Mouse (Mus musculus) stomach, embryonic 16.5 days (tissue): ENCODE results near the gene Mtrf1. TPM values are rescaled to one million over a fixed set of nuclear protein-coding genes. Genes with fewer than 3 reads are reported as not detected.
"Not testable (repeated sequence)": the region's sequence is repeated elsewhere in the genome, so short reads cannot be mapped to it uniquely, and the experiment has no call there.

ENCODE experiments used
- ATAC-seq: fragments of 200-750 bp; cut with Nextera tagmentation; 2 replicates; pipeline ENCODE4 v1.8.0; 2017; ENCODE audit warnings: moderate number of reproducible peaks, moderate TSS enrichment; ENCODE audit not compliant: insufficient read depth, low FRiP score
- H3K27ac ChIP-seq: fragments of 300-500 bp; sonication (generic); 2 replicates; pipeline ENCODE4 v1.5.1; 2014; ENCODE audit warnings: low read length
- H3K27me3 ChIP-seq: fragments of 300-500 bp; sonication (generic); 2 replicates; pipeline ENCODE4 v1.6.1; 2014; ENCODE audit warnings: low read length, control low read depth, mixed read lengths; ENCODE audit not compliant: control insufficient read depth, insufficient read depth
- H3K36me3 ChIP-seq: fragments of 300-500 bp; sonication (generic); 2 replicates; pipeline ENCODE4 v1.6.1; 2014; ENCODE audit warnings: low read length; ENCODE audit not compliant: control insufficient read depth, insufficient read depth
- H3K4me1 ChIP-seq: fragments of 300-500 bp; sonication (generic); 2 replicates; pipeline ENCODE4 v1.6.1; 2014; ENCODE audit warnings: low read length, control low read depth, mixed read lengths; ENCODE audit not compliant: control insufficient read depth, insufficient read depth
- H3K4me2 ChIP-seq: fragments of 300-500 bp; sonication (generic); 2 replicates; pipeline ENCODE4 v1.6.1; 2014; ENCODE audit warnings: low read depth, low read length, mixed read lengths
- H3K4me3 ChIP-seq: fragments of 300-500 bp; sonication (generic); replicated peaks from 2 replicates; pipeline ENCODE4 v1.5.1; 2014; ENCODE audit warnings: mild to moderate bottlenecking, low read length
- H3K9ac ChIP-seq: fragments of 300-500 bp; sonication (generic); 2 replicates; pipeline ENCODE4 v1.6.1; 2014; ENCODE audit warnings: low read length
- H3K9me3 ChIP-seq: fragments of 300-500 bp; sonication (generic); replicated peaks from 2 replicates; pipeline ENCODE4 v1.6.1; 2016; ENCODE audit warnings: low read length, control low read depth; ENCODE audit not compliant: control insufficient read depth
- WGBS: fragments of 180-500 bp; shearing (Covaris S2); extraction: QIAGEN DNeasy Blood & Tissue Kit; methylation state at CpG from one replicate; pipeline ENCODE4 v1.1.7; 2014; 5-methylcytosine and 5-hydroxymethylcytosine counted together
- polyA plus RNA-seq: library from polyadenylated mRNA; unstranded; fragments of >200 nt; fragmentation: Nextera tagmentation; extraction: Ambion mirVana; gene quantifications from 2 replicates; pipeline ENCODE4 v1.2.1, GENCODE M21; 2015

Mtrf1 gene
- polyA plus RNA-seq, 1 experiment from 2014 or later, result 9.8 TPM

GRCm38 (mm10) chr14:79394564-79394963, 3.0 kb upstream of the Mtrf1 start:
- no peak for ATAC-seq
- no peak overlapping the region for H3K27ac ChIP-seq
- H3K4me2 ChIP-seq, result no peak overlapping the region
- H3K27me3 ChIP-seq, result no peaks in the 10 kb centered on the region
- H3K36me3 ChIP-seq, result no peaks in the 10 kb centered on the region
- no peak overlapping the region for H3K9ac ChIP-seq
- H3K4me3 ChIP-seq, result no peak overlapping the region
- peaks cover 5% of the 10 kb centered on the region; the same call in 1 of the 2 replicates for H3K4me1 ChIP-seq
- no peaks in the 10 kb centered on the region for H3K9me3 ChIP-seq

GRCm38 (mm10) chr14:79407641-79408040, 10.1 kb downstream of the Mtrf1 start:
- H3K27me3 ChIP-seq, result no peaks in the 10 kb centered on the region
- H3K4me3 ChIP-seq, result no peak overlapping the region
- no peaks in the 10 kb centered on the region for H3K4me1 ChIP-seq
- H3K27ac ChIP-seq, result no peak overlapping the region
- no peak overlapping the region for H3K4me2 ChIP-seq
- H3K9me3 ChIP-seq, result no peaks in the 10 kb centered on the region
- peaks cover 2% of the 10 kb centered on the region; the same call in 1 of the 2 replicates for H3K36me3 ChIP-seq
- 69% methylated on average over 2 of the region's 2 CpGs for WGBS
- no peak for ATAC-seq
- no peak overlapping the region for H3K9ac ChIP-seq

GRCm38 (mm10) chr14:79409278-79409830, 11.8 kb downstream of the Mtrf1 start:
- Histone ChIP-seq H3K4me2 (no peak overlapping the region), H3K9ac (no peak overlapping the region), H3K27ac (0 out of 2 replicates have a peak overlapping the region, but pooled peaks have one; percentile 69), H3K36me3 (no peaks in the 10 kb centered on the region), H3K27me3 (no peaks in the 10 kb centered on the region), H3K9me3 (no peaks in the 10 kb centered on the region), H3K4me1 (no peaks in the 10 kb centered on the region), H3K4me3 (no peak overlapping the region)
- ATAC-seq, result peak; percentile 61; the same call in 1 of the 2 replicates
- 77% methylated on average over 6 of the region's 6 CpGs for WGBS

- no peaks in the 10 kb centered on the region for H3K36me3 ChIP-seq
- H3K9me3 ChIP-seq, result no peaks in the 10 kb centered on the region
- no peaks in the 10 kb centered on the region for H3K27me3 ChIP-seq
- H3K4me2 ChIP-seq, result no peak overlapping the region
- WGBS, result 66% methylated on average over 2 of the region's 2 CpGs
- H3K9ac ChIP-seq, result no peak overlapping the region
- H3K4me1 ChIP-seq, result no peaks in the 10 kb centered on the region
- ATAC-seq, result peak; percentile 86
- peak overlapping the region; percentile 69 for H3K27ac ChIP-seq
- H3K4me3 ChIP-seq, result no peak overlapping the region
Observed at GRCm38 (mm10) chr14:79410662-79411061, 13.1 kb downstream of the Mtrf1 start.

- H3K27ac ChIP-seq, result no peak overlapping the region
- no peak overlapping the region for H3K9ac ChIP-seq
- no peak overlapping the region for H3K4me3 ChIP-seq
- no peak for ATAC-seq
- no peaks in the 10 kb centered on the region for H3K9me3 ChIP-seq
- H3K4me1 ChIP-seq, result no peaks in the 10 kb centered on the region
- WGBS, result 82% methylated on average over 6 of the region's 6 CpGs
- no peaks in the 10 kb centered on the region for H3K27me3 ChIP-seq
- no peak overlapping the region for H3K4me2 ChIP-seq
- 0 out of 2 replicates have a peak, but pooled peaks cover 4% of the 10 kb centered on the region for H3K36me3 ChIP-seq
Observed at GRCm38 (mm10) chr14:79413121-79413520, 15.5 kb downstream of the Mtrf1 start.

- no peaks in the 10 kb centered on the region for H3K4me1 ChIP-seq
- no peaks in the 10 kb centered on the region for H3K27me3 ChIP-seq
- H3K27ac ChIP-seq, result no peak overlapping the region
- no peak overlapping the region for H3K9ac ChIP-seq
- no peak for ATAC-seq
- 0 out of 2 replicates have a peak, but pooled peaks cover 4% of the 10 kb centered on the region for H3K36me3 ChIP-seq
- WGBS, result 61% methylated on average over 20 of the region's 20 CpGs
- H3K4me3 ChIP-seq, result no peak overlapping the region
- no peak overlapping the region for H3K4me2 ChIP-seq
- no peaks in the 10 kb centered on the region for H3K9me3 ChIP-seq
Observed at GRCm38 (mm10) chr14:79420083-79420685, 22.6 kb downstream of the Mtrf1 start.

GRCm38 (mm10) chr14:79425979-79426729, 28.6 kb downstream of the Mtrf1 start, which contains the start of gene Kbtbd7:
TSS of gene Kbtbd7 (plus strand) at chr14:79426511.
- WGBS, result under 1% methylated on average over 40 of the region's 44 CpGs
- ATAC-seq, result peak; percentile 99
- Histone ChIP-seq H3K27me3 (no peaks in the 10 kb centered on the region), H3K9me3 (peaks cover 10% of the 10 kb centered on the region), H3K4me2 (peak within 1 kb of the TSS; percentile 40), H3K36me3 (peaks cover 11% of the 10 kb centered on the region; the same call in 1 of the 2 replicates), H3K27ac (peak within 1 kb of the TSS; percentile 80), H3K4me1 (no peaks in the 10 kb centered on the region), H3K4me3 (peak within 1 kb of the TSS; percentile 55), H3K9ac (peak within 1 kb of the TSS; percentile 72)

GRCm38 (mm10) chr14:79426730-79427365, 29.3 kb downstream of the Mtrf1 start:
- peaks cover 11% of the 10 kb centered on the region; the same call in 1 of the 2 replicates for H3K36me3 ChIP-seq
- peak; percentile 3; the same call in 1 of the 2 replicates for ATAC-seq
- H3K4me2 ChIP-seq, result peak overlapping the region; percentile 40
- not testable (repeated sequence) for H3K9me3 ChIP-seq, H3K4me1 ChIP-seq, H3K27me3 ChIP-seq
- 48% methylated on average over 12 of the region's 59 CpGs for WGBS
- H3K4me3 ChIP-seq, result peak overlapping the region; percentile 55
- peak overlapping the region; percentile 80 for H3K27ac ChIP-seq
- peak overlapping the region; percentile 72 for H3K9ac ChIP-seq
